Mouse (Mus musculus) heart, embryonic 15.5 days (tissue): ENCODE results near the gene Gdf9. TPM values are rescaled to one million over a fixed set of nuclear protein-coding genes. Genes with fewer than 3 reads are reported as not detected.
"Not testable (repeated sequence)": the region's sequence is repeated elsewhere in the genome, so short reads cannot be mapped to it uniquely, and the experiment has no call there.

Experiments used
- ATAC-seq: fragments of 200-750 bp; cut with Nextera tagmentation; replicated peaks from 2 replicates; pipeline ENCODE4 v1.8.0; 2017; ENCODE audit warnings: low read depth, moderate TSS enrichment; ENCODE audit not compliant: insufficient number of reproducible peaks, insufficient read depth, low FRiP score
- H3K27ac ChIP-seq: fragments of 300-500 bp; sonication (generic); 2 replicates; pipeline ENCODE4 v1.5.1; 2015; ENCODE audit warnings: mild to moderate bottlenecking, inconsistent platforms
- H3K27me3 ChIP-seq: fragments of 300-500 bp; sonication (generic); 2 replicates; pipeline ENCODE4 v1.6.1; 2015; ENCODE audit warnings: inconsistent platforms
- H3K36me3 ChIP-seq: fragments of 300-500 bp; sonication (generic); 2 replicates; pipeline ENCODE4 v1.6.1; 2015; ENCODE audit warnings: mild to moderate bottlenecking, inconsistent platforms
- H3K4me1 ChIP-seq: fragments of 300-500 bp; sonication (generic); replicated peaks from 2 replicates; pipeline ENCODE4 v1.6.1; 2015; ENCODE audit warnings: inconsistent platforms
- H3K4me2 ChIP-seq: fragments of 300-500 bp; sonication (generic); 2 replicates; pipeline ENCODE4 v1.6.1; 2015; ENCODE audit warnings: inconsistent platforms, mild to moderate bottlenecking, moderate library complexity
- H3K4me3 ChIP-seq: fragments of 300-500 bp; sonication (generic); 2 replicates; pipeline ENCODE4 v1.5.1; 2015; ENCODE audit warnings: mild to moderate bottlenecking, inconsistent platforms
- H3K9ac ChIP-seq: fragments of 300-500 bp; sonication (generic); 2 replicates; pipeline ENCODE4 v1.6.1; 2015; ENCODE audit warnings: mild to moderate bottlenecking, inconsistent platforms
- H3K9me3 ChIP-seq: fragments of 300-500 bp; sonication (generic); replicated peaks from 2 replicates; pipeline ENCODE4 v1.6.1; 2016; ENCODE audit warnings: inconsistent platforms
- WGBS: fragments of 180-500 bp; shearing (Covaris S2); methylation state at CpG from one replicate; pipeline ENCODE4 v1.1.7; 2015; ENCODE audit warnings: mixed read lengths; 5-methylcytosine and 5-hydroxymethylcytosine counted together
- polyA plus RNA-seq: library from polyadenylated mRNA; unstranded; fragments of >200 nt; fragmentation: Nextera tagmentation; extraction: Ambion mirVana; gene quantifications from 2 replicates; pipeline ENCODE4 v1.2.1, GENCODE M21; 2015

The Gdf9 gene
- polyA plus RNA-seq, 1 experiment from 2014 or later = 1.4 TPM

DNA sequence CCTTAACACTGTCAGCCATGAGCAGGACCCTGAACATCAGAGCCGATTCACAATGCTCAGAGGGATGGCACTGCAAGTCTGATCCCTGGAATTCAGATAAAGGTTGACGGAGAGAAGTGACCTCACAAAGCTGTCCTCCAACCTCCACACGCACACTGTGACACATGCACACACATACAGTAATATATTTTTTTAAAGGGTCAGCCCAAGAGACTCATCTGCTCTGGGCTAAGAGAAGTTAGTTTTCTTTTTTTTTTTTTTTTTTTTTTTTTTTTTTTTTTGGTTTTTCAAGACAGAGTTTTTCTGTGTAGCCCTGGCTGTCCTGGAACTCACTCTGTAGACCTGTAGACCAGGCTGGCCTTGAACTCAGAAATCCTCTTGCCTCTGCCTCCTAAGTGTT is 3.9 kb upstream of the Gdf9 start:
- Histone ChIP-seq H3K4me1 (peaks cover 27% of the 10 kb centered on the region), H3K36me3 (peaks cover 15% of the 10 kb centered on the region)
- ATAC-seq, H3K4me2 ChIP-seq, H3K4me3 ChIP-seq, H3K9me3 ChIP-seq, H3K9ac ChIP-seq, H3K27ac ChIP-seq, H3K27me3 ChIP-seq: not testable (repeated sequence)
- WGBS = 55% methylated on average over 3 of the region's 3 CpGs

DNA sequence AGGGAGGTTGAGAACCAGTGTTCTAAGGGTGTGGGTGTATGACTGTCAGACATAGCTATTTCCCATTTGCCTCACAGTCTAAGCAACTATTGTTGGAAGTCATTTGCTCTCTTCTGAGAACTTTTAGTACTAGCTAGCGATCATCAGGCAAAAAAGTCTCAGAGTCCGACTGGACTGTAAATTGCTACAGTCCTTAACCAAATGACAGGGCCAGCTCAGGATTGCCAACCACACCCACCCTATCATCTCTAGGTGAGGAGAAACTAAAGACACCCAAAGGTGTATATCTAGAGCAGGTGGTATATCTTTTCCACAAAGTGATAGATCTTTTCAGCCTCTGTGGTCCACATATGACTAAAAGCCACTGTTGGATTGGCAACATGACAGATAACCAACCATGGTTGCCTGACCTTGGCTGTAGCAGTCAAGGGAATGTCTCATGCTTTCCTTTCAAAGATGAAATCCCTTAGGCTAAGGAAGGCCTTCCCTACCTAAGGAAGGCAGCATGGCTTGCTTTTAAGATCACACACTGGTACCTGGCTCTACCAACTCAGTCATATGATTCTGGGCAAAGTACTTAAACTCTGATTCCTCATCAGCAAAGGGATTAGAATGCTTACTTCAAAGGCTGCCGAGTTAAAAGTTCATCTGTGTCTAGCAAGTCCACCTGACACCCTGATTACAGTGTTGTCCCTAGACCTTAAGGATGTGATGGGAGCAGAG is 2.7 kb upstream of the Gdf9 start:
- H3K27ac ChIP-seq = no peak overlapping the region
- no peak overlapping the region for H3K4me3 ChIP-seq
- WGBS = 94% methylated on average over 3 of the region's 3 CpGs
- ATAC-seq = no peak
- no peaks in the 10 kb centered on the region for H3K9me3 ChIP-seq
- peaks cover 15% of the 10 kb centered on the region for H3K36me3 ChIP-seq
- no peak overlapping the region for H3K9ac ChIP-seq
- no peak overlapping the region for H3K4me2 ChIP-seq
- H3K4me1 ChIP-seq = peaks cover 27% of the 10 kb centered on the region
- H3K27me3 ChIP-seq = no peaks in the 10 kb centered on the region

- Histone ChIP-seq H3K9ac (no peak overlapping the region), H3K4me2 (no peak overlapping the region), H3K27ac (no peak overlapping the region), H3K27me3 (no peaks in the 10 kb centered on the region), H3K4me1 (peaks cover 27% of the 10 kb centered on the region), H3K36me3 (peaks cover 15% of the 10 kb centered on the region), H3K9me3 (no peaks in the 10 kb centered on the region), H3K4me3 (no peak overlapping the region)
- no peak for ATAC-seq
- WGBS = 92% methylated on average over 5 of the region's 5 CpGs
Measured at GRCm38 (mm10) chr11:53428716-53429057, 2.1 kb upstream of the Gdf9 start.

GRCm38 (mm10) chr11:53429182-53429581 is 1.6 kb upstream of the Gdf9 start:
- peak overlapping the region; percentile 70 for H3K4me2 ChIP-seq
- H3K36me3 ChIP-seq = peaks cover 15% of the 10 kb centered on the region
- H3K4me3 ChIP-seq = peak overlapping the region; percentile 73
- H3K4me1 ChIP-seq = peaks cover 27% of the 10 kb centered on the region
- no peaks in the 10 kb centered on the region for H3K9me3 ChIP-seq
- no peak overlapping the region for H3K27ac ChIP-seq
- no peaks in the 10 kb centered on the region for H3K27me3 ChIP-seq
- H3K9ac ChIP-seq = 0 out of 2 replicates have a peak overlapping the region, but pooled peaks have one; percentile 24
- no peak for ATAC-seq

- Histone ChIP-seq H3K9me3 (no peaks in the 10 kb centered on the region), H3K4me2 (peak overlapping the region; percentile 70), H3K27ac (peak overlapping the region; percentile 83), H3K4me1 (peaks cover 22% of the 10 kb centered on the region), H3K9ac (peak overlapping the region; percentile 76), H3K4me3 (peak overlapping the region; percentile 73), H3K27me3 (no peaks in the 10 kb centered on the region), H3K36me3 (peaks cover 15% of the 10 kb centered on the region)
- ATAC-seq = peak; percentile 25; the same call in 1 of the 2 replicates
- WGBS = under 1% methylated on average over 34 of the region's 34 CpGs
Measured at GRCm38 (mm10) chr11:53430300-53430669, 538 bp upstream of the Gdf9 start.

GRCm38 (mm10) chr11:53431347-53432056 is 679 bp downstream of the Gdf9 start:
- H3K4me2 ChIP-seq = peak overlapping the region; percentile 71
- H3K4me3 ChIP-seq = peak overlapping the region; percentile 73
- peaks cover 17% of the 10 kb centered on the region for H3K4me1 ChIP-seq
- H3K9me3 ChIP-seq = no peaks in the 10 kb centered on the region
- peak overlapping the region; percentile 20; the same call in 1 of the 2 replicates for H3K9ac ChIP-seq
- no peaks in the 10 kb centered on the region for H3K27me3 ChIP-seq
- WGBS = 12% methylated on average over 9 of the region's 9 CpGs
- ATAC-seq = peak; percentile 2; the same call in 1 of the 2 replicates
- H3K36me3 ChIP-seq = peaks cover 15% of the 10 kb centered on the region
- peak overlapping the region; percentile 83 for H3K27ac ChIP-seq

DNA sequence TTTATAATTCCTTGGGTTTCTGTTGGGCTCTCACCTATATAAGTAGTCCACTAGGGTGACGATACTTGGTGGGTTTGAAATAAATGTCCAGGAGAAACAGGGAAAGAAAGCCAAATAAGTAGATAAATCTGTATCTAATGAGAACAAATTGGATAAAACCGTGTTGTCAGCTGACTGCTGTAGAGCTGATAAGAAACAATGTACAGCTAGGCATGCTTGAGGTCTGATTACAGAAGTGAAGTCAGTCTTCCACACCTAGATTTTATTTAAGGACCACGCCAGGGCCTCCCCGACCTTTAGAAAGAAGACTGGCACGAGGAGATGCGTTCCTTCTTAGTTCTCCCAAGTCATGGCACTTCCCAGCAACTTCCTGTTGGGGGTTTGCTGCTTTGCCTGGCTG is 2.2 kb downstream of the Gdf9 start:
- no peak overlapping the region for H3K27ac ChIP-seq
- ATAC-seq = no peak
- no peak overlapping the region for H3K4me3 ChIP-seq
- 43% methylated on average over 6 of the region's 6 CpGs for WGBS
- peaks cover 14% of the 10 kb centered on the region for H3K4me1 ChIP-seq
- no peak overlapping the region for H3K9ac ChIP-seq
- H3K4me2 ChIP-seq = no peak overlapping the region
- no peaks in the 10 kb centered on the region for H3K27me3 ChIP-seq
- no peaks in the 10 kb centered on the region for H3K9me3 ChIP-seq
- H3K36me3 ChIP-seq = peaks cover 8% of the 10 kb centered on the region

DNA sequence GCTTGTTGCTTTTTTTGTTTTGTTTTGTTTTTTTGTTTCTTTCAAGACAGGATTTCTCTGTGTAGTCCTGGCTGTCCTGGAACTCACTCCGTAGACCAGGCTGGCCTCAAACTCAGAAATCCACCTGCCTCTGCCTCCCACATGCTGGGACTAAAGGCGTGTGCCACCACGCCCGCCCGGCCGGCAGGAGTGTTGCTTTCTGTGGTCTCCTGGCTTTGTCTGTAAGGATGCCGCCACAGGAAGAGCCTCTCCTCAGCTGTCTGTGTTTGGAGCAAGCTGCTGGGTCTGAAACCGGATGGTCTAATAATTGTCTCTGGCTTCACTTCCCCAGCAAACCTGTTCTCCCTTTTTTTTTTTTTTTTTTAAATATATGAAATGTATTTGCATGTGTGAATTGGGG is 4.7 kb downstream of the Gdf9 start:
- Histone ChIP-seq H3K4me3 (no peak overlapping the region), H3K4me2 (no peak overlapping the region), H3K27ac (no peak overlapping the region), H3K36me3 (no peaks in the 10 kb centered on the region), H3K4me1 (peaks cover 6% of the 10 kb centered on the region), H3K27me3 (no peaks in the 10 kb centered on the region), H3K9ac (no peak overlapping the region), H3K9me3 (no peaks in the 10 kb centered on the region)
- ATAC-seq = no peak
- 72% methylated on average over 8 of the region's 8 CpGs for WGBS

GRCm38 (mm10) chr11:53436338-53436737 is 5.5 kb downstream of the Gdf9 start:
- no peak overlapping the region for H3K27ac ChIP-seq
- H3K4me3 ChIP-seq = no peak overlapping the region
- H3K27me3 ChIP-seq = no peaks in the 10 kb centered on the region
- no peaks in the 10 kb centered on the region for H3K36me3 ChIP-seq
- no peaks in the 10 kb centered on the region for H3K9me3 ChIP-seq
- H3K4me1 ChIP-seq = peaks cover 4% of the 10 kb centered on the region
- no peak overlapping the region for H3K9ac ChIP-seq
- no peak overlapping the region for H3K4me2 ChIP-seq
- 85% methylated on average over 6 of the region's 6 CpGs for WGBS
- no peak for ATAC-seq

GRCm38 (mm10) chr11:53441921-53442320 is 11.1 kb downstream of the Gdf9 start:
- Histone ChIP-seq H3K4me1 (peaks cover 11% of the 10 kb centered on the region), H3K4me2 (peak overlapping the region; percentile 36; the same call in 1 of the 2 replicates), H3K4me3 (no peak overlapping the region), H3K27ac (peak overlapping the region; percentile 83), H3K9me3 (no peaks in the 10 kb centered on the region), H3K9ac (peak overlapping the region; percentile 36), H3K36me3 (no peaks in the 10 kb centered on the region), H3K27me3 (no peaks in the 10 kb centered on the region)
- ATAC-seq = no peak
- 3% methylated on average over 12 of the region's 12 CpGs for WGBS

GRCm38 (mm10) chr11:53443861-53444260 is 13.0 kb downstream of the Gdf9 start:
- no peaks in the 10 kb centered on the region for H3K36me3 ChIP-seq
- 45% methylated on average over 6 of the region's 6 CpGs for WGBS

DNA sequence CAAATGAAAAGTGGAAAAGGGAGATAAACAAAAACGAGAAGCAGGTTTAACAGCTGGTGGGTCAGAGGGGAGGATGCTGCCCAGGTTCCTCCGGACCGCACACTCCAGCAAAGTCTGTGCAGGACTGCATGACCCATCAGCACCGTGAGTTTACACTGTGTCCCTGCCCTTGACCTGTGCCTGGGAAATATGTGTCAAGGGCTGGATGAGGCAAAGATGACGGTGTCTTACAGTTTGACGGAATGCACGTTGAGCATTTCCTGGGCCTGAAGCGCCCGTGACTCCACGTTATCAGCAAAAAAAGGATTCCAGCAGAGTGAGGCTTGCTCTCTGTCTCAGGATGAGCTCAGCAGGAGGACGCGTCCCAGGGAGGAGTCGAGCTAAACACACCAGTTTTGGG is 14.7 kb downstream of the Gdf9 start:
- no peaks in the 10 kb centered on the region for H3K9me3 ChIP-seq
- 35% methylated on average over 13 of the region's 13 CpGs for WGBS
- H3K9ac ChIP-seq = no peak overlapping the region
- H3K4me1 ChIP-seq = peaks cover 23% of the 10 kb centered on the region
- no peak for ATAC-seq
- H3K4me3 ChIP-seq = no peak overlapping the region
- no peaks in the 10 kb centered on the region for H3K36me3 ChIP-seq
- H3K27me3 ChIP-seq = no peaks in the 10 kb centered on the region
- H3K27ac ChIP-seq = no peak overlapping the region
- no peak overlapping the region for H3K4me2 ChIP-seq

More at GRCm38 (mm10) chr11:53443861-53444260, 13.0 kb downstream of the Gdf9 start:
- Histone ChIP-seq H3K4me3 (no peak overlapping the region), H3K9ac (no peak overlapping the region), H3K27ac (no peak overlapping the region), H3K4me1 (peaks cover 15% of the 10 kb centered on the region), H3K27me3 (no peaks in the 10 kb centered on the region), H3K4me2 (no peak overlapping the region), H3K9me3 (no peaks in the 10 kb centered on the region)
- no peak for ATAC-seq
